Mouse (Mus musculus): Measurements from ENCODE around the gene Npcd.
"Not testable (repeated sequence)": the region's sequence is repeated elsewhere in the genome, so short reads cannot be mapped to it uniquely, and the experiment has no call there.

Gene Npcd

GRCm38 (mm10) chr15:79830388-79830787, 3.6 kb downstream of the Npcd start:
- DNase-seq (ENCODE audit: low spot score): peak; percentile 91

GRCm38 (mm10) chr15:79829431-79829830, 4.6 kb downstream of the Npcd start:
- DNase-seq (ENCODE audit: low spot score): no peak

- peak; percentile 47 for DNase-seq (ENCODE audit: low spot score)
Observed at GRCm38 (mm10) chr15:79828366-79829035, 5.5 kb downstream of the Npcd start.

GRCm38 (mm10) chr15:79827778-79828210, 6.2 kb downstream of the Npcd start:
- DNase-seq (ENCODE audit: low spot score): no peak

- DNase-seq (ENCODE audit: low spot score): no peak
Observed at GRCm38 (mm10) chr15:79827061-79827777, 6.8 kb downstream of the Npcd start.

GRCm38 (mm10) chr15:79826221-79826935, 7.7 kb downstream of the Npcd start:
- DNase-seq (ENCODE audit: low spot score): no peak

- no peak for DNase-seq (ENCODE audit: low spot score)
Observed at GRCm38 (mm10) chr15:79825146-79825825, 8.8 kb downstream of the Npcd start.

GRCm38 (mm10) chr15:79823588-79824280, 10.3 kb downstream of the Npcd start:
- no peak for DNase-seq (ENCODE audit: low spot score)

- DNase-seq (ENCODE audit: low spot score): peak; percentile 40
Observed at GRCm38 (mm10) chr15:79822265-79823199, 11.5 kb downstream of the Npcd start.

GRCm38 (mm10) chr15:79818325-79818724, 15.7 kb downstream of the Npcd start:
- no peak for DNase-seq (ENCODE audit: low spot score)

GRCm38 (mm10) chr15:79813666-79814258, 20.3 kb downstream of the Npcd start:
- no peak for DNase-seq (ENCODE audit: low spot score)

- not testable (repeated sequence) for DNase-seq (ENCODE audit: low spot score)
Observed at GRCm38 (mm10) chr15:79812840-79813239, 21.2 kb downstream of the Npcd start.

- no peak for DNase-seq (ENCODE audit: low spot score)
Observed at GRCm38 (mm10) chr15:79810997-79811396, 23.0 kb downstream of the Npcd start.

GRCm38 (mm10) chr15:79810061-79810460, 24.0 kb downstream of the Npcd start:
- no peak for DNase-seq (ENCODE audit: low spot score)

GRCm38 (mm10) chr15:79808658-79809057, 25.4 kb downstream of the Npcd start:
- DNase-seq (ENCODE audit: low spot score): no peak

GRCm38 (mm10) chr15:79808114-79808513, 25.9 kb downstream of the Npcd start:
- peak; percentile 77 for DNase-seq (ENCODE audit: low spot score)

GRCm38 (mm10) chr15:79807050-79807449, 27.0 kb downstream of the Npcd start:
- no peak for DNase-seq (ENCODE audit: low spot score)

GRCm38 (mm10) chr15:79805246-79805645, 28.8 kb downstream of the Npcd start:
- DNase-seq (ENCODE audit: low spot score): no peak

GRCm38 (mm10) chr15:79804352-79805071, 29.5 kb downstream of the Npcd start, which contains the start of gene Nptxr:
Nptxr (minus strand) TSS chr15:79804766.
- peak; percentile 71 for DNase-seq (ENCODE audit: low spot score)
